Mouse (Mus musculus): ENCODE data around the gene Actr5. TPM values are rescaled to one million over a fixed set of nuclear protein-coding genes. Genes with fewer than 3 reads are reported as not detected.

Actr5 gene
- polyA plus RNA-seq, 1 experiment, result 7.7 TPM

GRCm38 (mm10) chr2:158667022-158667670 lies 42.5 kb downstream of the Actr5 start:
- Histone ChIP-seq H3K27ac (ENCODE audit: insufficient read depth, low read depth, low read length) (peak overlapping the region; percentile 61), H3K27me3 (ENCODE audit: control insufficient read depth, insufficient read depth, low read length) (0 out of 2 replicates have a peak, but pooled peaks cover 3% of the 10 kb centered on the region), H3K4me1 (ENCODE audit: control insufficient read depth, insufficient read depth, insufficient read length, low read length) (peaks cover 26% of the 10 kb centered on the region), H3K4me3 (ENCODE audit: low read depth, low read length) (peak overlapping the region; percentile 77), H3K36me3 (ENCODE audit: control insufficient read depth, insufficient read depth, low read length) (no peaks in the 10 kb centered on the region)
- TF ChIP-seq POLR2A (IDR thresholded peaks at IDR 0.05; ENCODE audit: low read depth, low read length) (peak; percentile 58), CTCF (IDR thresholded peaks at IDR 0.05; ENCODE audit: extremely low read depth, insufficient read length, insufficient replicate concordance, low read depth, low read length) (no peak)
- 1% methylated on average over 47 of the region's 47 CpGs for WGBS

- no peak for TF ChIP-seq CTCF (IDR thresholded peaks at IDR 0.05; ENCODE audit: extremely low read depth, insufficient read length, insufficient replicate concordance, low read depth, low read length)
- WGBS, result 3% methylated on average over 54 of the region's 54 CpGs
- H3K27ac ChIP-seq (ENCODE audit: insufficient read depth, low read depth, low read length), result peak overlapping the region; percentile 61
Measured at GRCm38 (mm10) chr2:158667671-158668432, 43.2 kb downstream of the Actr5 start.

GRCm38 (mm10) chr2:158668433-158669010 lies 43.8 kb downstream of the Actr5 start:
- WGBS, result 28% methylated on average over 23 of the region's 23 CpGs
- Histone ChIP-seq H3K36me3 (ENCODE audit: control insufficient read depth, insufficient read depth, low read length) (no peaks in the 10 kb centered on the region), H3K4me3 (ENCODE audit: low read depth, low read length) (peak overlapping the region; percentile 77), H3K27ac (ENCODE audit: insufficient read depth, low read depth, low read length) (peak overlapping the region; percentile 72), H3K4me1 (ENCODE audit: control insufficient read depth, insufficient read depth, insufficient read length, low read length) (peaks cover 33% of the 10 kb centered on the region), H3K27me3 (ENCODE audit: control insufficient read depth, insufficient read depth, low read length) (0 out of 2 replicates have a peak, but pooled peaks cover 3% of the 10 kb centered on the region)
- no peak for TF ChIP-seq CTCF (IDR thresholded peaks at IDR 0.05; ENCODE audit: extremely low read depth, insufficient read length, insufficient replicate concordance, low read depth, low read length)
- TF ChIP-seq POLR2A (IDR thresholded peaks at IDR 0.05; ENCODE audit: low read depth, low read length), result no peak

More at GRCm38 (mm10) chr2:158667671-158668432, 43.2 kb downstream of the Actr5 start:
- Histone ChIP-seq H3K27me3 (ENCODE audit: control insufficient read depth, insufficient read depth, low read length) (0 out of 2 replicates have a peak, but pooled peaks cover 3% of the 10 kb centered on the region), H3K36me3 (ENCODE audit: control insufficient read depth, insufficient read depth, low read length) (no peaks in the 10 kb centered on the region), H3K4me3 (ENCODE audit: low read depth, low read length) (peak overlapping the region; percentile 77), H3K4me1 (ENCODE audit: control insufficient read depth, insufficient read depth, insufficient read length, low read length) (peaks cover 29% of the 10 kb centered on the region)

GRCm38 (mm10) chr2:158669199-158670195 lies 44.8 kb downstream of the Actr5 start:
- peak overlapping the region; percentile 77 for H3K4me3 ChIP-seq (ENCODE audit: low read depth, low read length)
- TF ChIP-seq POLR2A (IDR thresholded peaks at IDR 0.05; ENCODE audit: low read depth, low read length), result no peak
- TF ChIP-seq CTCF (IDR thresholded peaks at IDR 0.05; ENCODE audit: extremely low read depth, insufficient read length, insufficient replicate concordance, low read depth, low read length), result no peak
- no peaks in the 10 kb centered on the region for H3K36me3 ChIP-seq (ENCODE audit: control insufficient read depth, insufficient read depth, low read length)
- 0 out of 2 replicates have a peak, but pooled peaks cover 3% of the 10 kb centered on the region for H3K27me3 ChIP-seq (ENCODE audit: control insufficient read depth, insufficient read depth, low read length)
- peaks cover 34% of the 10 kb centered on the region for H3K4me1 ChIP-seq (ENCODE audit: control insufficient read depth, insufficient read depth, insufficient read length, low read length)
- peak overlapping the region; percentile 72 for H3K27ac ChIP-seq (ENCODE audit: insufficient read depth, low read depth, low read length)
- 39% methylated on average over 13 of the region's 13 CpGs for WGBS

- H3K4me3 ChIP-seq (ENCODE audit: low read depth, low read length), result no peak overlapping the region
- 85% methylated on average over 10 of the region's 10 CpGs for WGBS
- H3K36me3 ChIP-seq (ENCODE audit: control insufficient read depth, insufficient read depth, low read length), result no peaks in the 10 kb centered on the region
- H3K27ac ChIP-seq (ENCODE audit: insufficient read depth, low read depth, low read length), result no peak overlapping the region
- H3K27me3 ChIP-seq (ENCODE audit: control insufficient read depth, insufficient read depth, low read length), result 0 out of 2 replicates have a peak, but pooled peaks cover 3% of the 10 kb centered on the region
- peaks cover 39% of the 10 kb centered on the region for H3K4me1 ChIP-seq (ENCODE audit: control insufficient read depth, insufficient read depth, insufficient read length, low read length)
- TF ChIP-seq POLR2A (IDR thresholded peaks at IDR 0.05; ENCODE audit: low read depth, low read length), result no peak
- no peak for TF ChIP-seq CTCF (IDR thresholded peaks at IDR 0.05; ENCODE audit: extremely low read depth, insufficient read length, insufficient replicate concordance, low read depth, low read length)
Measured at GRCm38 (mm10) chr2:158670571-158670970, 45.9 kb downstream of the Actr5 start.

GRCm38 (mm10) chr2:158672829-158673228 lies 48.1 kb downstream of the Actr5 start:
- WGBS, result 8% methylated on average over 6 of the region's 6 CpGs
- peaks cover 35% of the 10 kb centered on the region for H3K4me1 ChIP-seq (ENCODE audit: control insufficient read depth, insufficient read depth, insufficient read length, low read length)
- no peak overlapping the region for H3K4me3 ChIP-seq (ENCODE audit: low read depth, low read length)
- TF ChIP-seq CTCF (IDR thresholded peaks at IDR 0.05; ENCODE audit: extremely low read depth, insufficient read length, insufficient replicate concordance, low read depth, low read length), result no peak
- TF ChIP-seq POLR2A (IDR thresholded peaks at IDR 0.05; ENCODE audit: low read depth, low read length), result no peak
- 0 out of 2 replicates have a peak overlapping the region, but pooled peaks have one; percentile 3 for H3K27ac ChIP-seq (ENCODE audit: insufficient read depth, low read depth, low read length)
- no peaks in the 10 kb centered on the region for H3K36me3 ChIP-seq (ENCODE audit: control insufficient read depth, insufficient read depth, low read length)
- H3K27me3 ChIP-seq (ENCODE audit: control insufficient read depth, insufficient read depth, low read length), result no peaks in the 10 kb centered on the region
